Comparison of ENCODE assay signal across 26 mouse cellular contexts in genomic region chr5:122025117-122025516, GRCm38 (mm10). TPM values are rescaled to one million over a fixed set of nuclear protein-coding genes. Genes with fewer than 3 reads are reported as not detected.
"Had no signal": no experiment of that assay in that cellular context is flagged by ENCODE, and none has a peak within 500 bp of the region (broad histone marks: within the 10 kb centered on the region; RNA-seq: fewer than 3 reads in every experiment).

No protein-coding gene starts in this region.

- H3K27me3 ChIP-seq: limb, embryonic 12.5 days; limb, embryonic 15.5 days; liver, embryonic 12.5 days; liver, embryonic 15.5 days; midbrain, embryonic 12.5 days; midbrain, embryonic 15.5 days; neural tube, embryonic 12.5 days; neural tube, embryonic 15.5 days; stomach, embryonic 15.5 days had no signal

- H3K36me3 ChIP-seq: limb, embryonic 12.5 days; limb, embryonic 15.5 days; liver, embryonic 12.5 days; liver, embryonic 15.5 days; midbrain, embryonic 12.5 days; midbrain, embryonic 15.5 days; neural tube, embryonic 15.5 days; stomach, embryonic 15.5 days had no signal

- H3K9ac ChIP-seq: limb, embryonic 12.5 days; limb, embryonic 15.5 days; liver, embryonic 12.5 days; liver, embryonic 15.5 days; lung, embryonic 14.5 days; midbrain, embryonic 12.5 days; midbrain, embryonic 15.5 days; neural tube, embryonic 12.5 days; neural tube, embryonic 15.5 days; stomach, embryonic 15.5 days had no signal

- DNase-seq: kidney, adult 2 months; kidney, postnatal 25 days; layer of hippocampus, adult 9-11 months; layer of hippocampus, postnatal 36 days; left cerebral cortex, postnatal 4 days; lung, embryonic 14.5 days; right cerebral cortex, adult 18-20 months; right cerebral cortex, postnatal 25 days; spleen, adult 18-20 months; thymus, adult 2 months; thymus, postnatal 14 days had no signal

- H3K27ac ChIP-seq: kidney, postnatal 0 days; layer of hippocampus, adult 2 months; left cerebral cortex, adult 2 months; limb, embryonic 12.5 days; limb, embryonic 15.5 days; liver, embryonic 12.5 days; macrophage; midbrain, embryonic 12.5 days; midbrain, embryonic 15.5 days; neural tube, embryonic 12.5 days; neural tube, embryonic 15.5 days; stomach, embryonic 15.5 days had no signal

- H3K4me1 ChIP-seq: limb, embryonic 12.5 days; limb, embryonic 15.5 days; midbrain, embryonic 12.5 days; midbrain, embryonic 15.5 days; neural tube, embryonic 12.5 days; neural tube, embryonic 15.5 days; stomach, embryonic 15.5 days had no signal

- H3K4me2 ChIP-seq: limb, embryonic 12.5 days; limb, embryonic 15.5 days; liver, embryonic 12.5 days; lung, embryonic 14.5 days; midbrain, embryonic 12.5 days; midbrain, embryonic 15.5 days; neural tube, embryonic 12.5 days; neural tube, embryonic 15.5 days; stomach, embryonic 15.5 days had no signal

- ATAC-seq: intestine, postnatal 0 days; lung, postnatal 0 days; midbrain, embryonic 15.5 days had no signal

- H3K4me3 ChIP-seq: layer of hippocampus, adult 2 months; left cerebral cortex, adult 2 months; limb, embryonic 12.5 days; limb, embryonic 15.5 days; liver, embryonic 12.5 days; liver, embryonic 15.5 days; midbrain, embryonic 12.5 days; midbrain, embryonic 15.5 days; neural tube, embryonic 12.5 days; neural tube, embryonic 15.5 days; stomach, embryonic 15.5 days had no signal

- H3K9me3 ChIP-seq: liver, embryonic 12.5 days; liver, embryonic 15.5 days; midbrain, embryonic 15.5 days; neural tube, embryonic 15.5 days; stomach, embryonic 15.5 days had no signal

RNA-seq across cellular contexts. Expression of gene Cux2, which starts 24.8 kb away (rescaled TPM):
- polyA plus RNA-seq: macrophage had no signal
